Mouse (Mus musculus): ENCODE results near the gene Ptprg.

- TF ChIP-seq POLR2A (IDR thresholded peaks at IDR 0.05; ENCODE audit: borderline replicate concordance, insufficient read depth, low read length) (no peak), CTCF (IDR thresholded peaks at IDR 0.05; ENCODE audit: borderline replicate concordance, insufficient read depth, low read depth, low read length) (no peak)
Observed at GRCm38 (mm10) chr14:11895486-11895885, 342.2 kb downstream of the Ptprg start.

All from cerebellum, adult 2 months (tissue).